Mouse (Mus musculus): ENCODE measurements around the gene Ifnlr1. TPM values are rescaled to one million over a fixed set of nuclear protein-coding genes. Genes with fewer than 3 reads are reported as not detected.

Ifnlr1 gene
- total and polyA plus RNA-seq, 3 experiments, result 0.04 TPM; not detected in 2

GRCm38 (mm10) chr4:135656094-135656589, 29.9 kb upstream of the Ifnlr1 start:
- H3K4me1 ChIP-seq (ENCODE audit: control insufficient read depth in 1 of 2, insufficient read depth in 2 of 2), result peaks cover 0 to 2% of the 10 kb centered on the region in 2 experiments; a peak in 2 of 4 replicates
- no peak overlapping the region for H3K9ac ChIP-seq (ENCODE audit: insufficient read depth, low read depth)
- dilution Hi-C loops (cut with MboI; ENCODE audit: extremely low pct_ligation_motif_present, extremely low pct_unique_long_range_greater_than_20kb, low sequenced_read_pairs), result no loop called here

DNA sequence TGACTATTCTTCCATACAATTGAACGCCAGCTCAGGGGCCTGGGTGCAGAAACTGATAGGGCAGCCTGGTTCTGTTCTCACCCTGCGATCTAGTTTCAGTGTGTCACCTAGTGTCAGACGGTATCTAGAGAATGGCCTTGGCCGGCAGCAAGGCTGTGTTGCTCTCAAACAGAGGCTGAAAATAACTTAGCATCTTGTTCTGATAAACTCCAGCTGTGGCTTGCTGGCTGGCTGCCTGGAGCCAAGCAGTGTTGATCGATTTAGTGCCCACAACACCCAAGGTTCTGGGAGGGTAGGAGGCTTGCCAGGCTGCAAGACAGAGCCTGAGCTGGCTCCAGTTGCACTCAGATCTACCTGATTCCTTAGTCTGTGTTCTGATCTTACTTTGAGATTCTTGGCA, 27.6 kb upstream of the Ifnlr1 start:
- Histone ChIP-seq H3K79me2 (replicated peaks; ENCODE audit: control insufficient read depth, extremely low read depth, insufficient read depth, poor library complexity, severe bottlenecking) (no peaks in the 10 kb centered on the region), H3K9me3 (replicated peaks; ENCODE audit: low read length) (peaks cover 2% of the 10 kb centered on the region), H3K36me3 (replicated peaks in 1 of 2; ENCODE audit: control insufficient read depth in 1 of 2, insufficient read depth in 1 of 2, low read length in 1 of 2) (no peaks in the 10 kb centered on the region), H3K9ac (ENCODE audit: insufficient read depth, low read depth) (no peak overlapping the region), H3K27me3 (replicated peaks) (peaks cover 9% of the 10 kb centered on the region), H3K4me1 (ENCODE audit: control insufficient read depth in 1 of 2, insufficient read depth in 2 of 2) (peaks cover 0 to 11% of the 10 kb centered on the region in 2 experiments; a peak in 2 of 4 replicates), H3K4me3 (replicated peaks in 1 of 3; ENCODE audit: low read depth in 2 of 3, low read length in 2 of 3, poor library complexity in 1 of 3) (no peak overlapping the region), H3K4me2 (ENCODE audit: insufficient read depth, low read depth, poor library complexity, severe bottlenecking) (no peak overlapping the region), H3K27ac (ENCODE audit: insufficient read depth, low read depth) (no peak overlapping the region)
- TF ChIP-seq MXI1 (IDR thresholded peaks at IDR 0.05; ENCODE audit: low read depth, low read length), result no peak
- in situ Hi-C loops (cut with MboI; ENCODE audit: low pct_ligation_motif_present, low pct_unique_long_range_greater_than_20kb, low sequenced_read_pairs), result no loop called here
- dilution Hi-C loops (cut with MboI; ENCODE audit: extremely low pct_ligation_motif_present, extremely low pct_unique_long_range_greater_than_20kb, low sequenced_read_pairs), result no loop called here
- DNase-seq (ENCODE audit: extremely low read depth), result no peak

More at GRCm38 (mm10) chr4:135656094-135656589, 29.9 kb upstream of the Ifnlr1 start:
- no peaks in the 10 kb centered on the region for H3K36me3 ChIP-seq (replicated peaks in 1 of 2; ENCODE audit: control insufficient read depth in 1 of 2, insufficient read depth in 1 of 2, low read length in 1 of 2)
- H3K79me2 ChIP-seq (replicated peaks; ENCODE audit: control insufficient read depth, extremely low read depth, insufficient read depth, poor library complexity, severe bottlenecking), result no peaks in the 10 kb centered on the region
- in situ Hi-C loops (cut with MboI; ENCODE audit: low pct_ligation_motif_present, low pct_unique_long_range_greater_than_20kb, low sequenced_read_pairs), result no loop called here
- no peak overlapping the region for H3K4me2 ChIP-seq (ENCODE audit: insufficient read depth, low read depth, poor library complexity, severe bottlenecking)
- no peak overlapping the region for H3K27ac ChIP-seq (ENCODE audit: insufficient read depth, low read depth)
- no peak for DNase-seq (ENCODE audit: extremely low read depth)
- no peak overlapping the region for H3K4me3 ChIP-seq (replicated peaks in 1 of 3; ENCODE audit: low read depth in 2 of 3, low read length in 2 of 3, poor library complexity in 1 of 3)
- peaks cover 11% of the 10 kb centered on the region for H3K27me3 ChIP-seq (replicated peaks)
- H3K9me3 ChIP-seq (replicated peaks; ENCODE audit: low read length), result peaks cover under 1% of the 10 kb centered on the region
- TF ChIP-seq KAT2A (IDR thresholded peaks at IDR 0.05; ENCODE audit: insufficient replicate concordance, low read length) (no peak), TBP (conservative IDR thresholded peaks at IDR 0.05; ENCODE audit: low read depth, low read length) (no peak), ZC3H11A (IDR thresholded peaks at IDR 0.05; ENCODE audit: low read depth, low read length) (no peak), CHD2 (IDR thresholded peaks at IDR 0.05; ENCODE audit: low read length) (no peak), EP300 (IDR thresholded peaks at IDR 0.05; ENCODE audit: low read length) (no peak), UBTF (IDR thresholded peaks at IDR 0.05; ENCODE audit: low read depth, low read length) (no peak), USF2 (conservative IDR thresholded peaks at IDR 0.05; ENCODE audit: low read depth, low read length) (no peak), MAX (IDR thresholded peaks at IDR 0.05; ENCODE audit: low read length) (no peak), E2F4 (IDR thresholded peaks at IDR 0.05; ENCODE audit: insufficient replicate concordance, low read depth, low read length) (no peak), JUN (IDR thresholded peaks at IDR 0.05; ENCODE audit: insufficient read depth, low read depth, low read length) (no peak), GABPA (IDR thresholded peaks at IDR 0.05; ENCODE audit: insufficient replicate concordance, low read depth, low read length) (no peak)

- H3K27ac ChIP-seq (ENCODE audit: insufficient read depth, low read depth), result no peak overlapping the region
- dilution Hi-C loops (cut with MboI; ENCODE audit: extremely low pct_ligation_motif_present, extremely low pct_unique_long_range_greater_than_20kb, low sequenced_read_pairs), result no loop called here
- H3K36me3 ChIP-seq (replicated peaks in 1 of 2; ENCODE audit: control insufficient read depth in 1 of 2, insufficient read depth in 1 of 2, low read length in 1 of 2), result no peaks in the 10 kb centered on the region
- H3K9ac ChIP-seq (ENCODE audit: insufficient read depth, low read depth), result no peak overlapping the region
- peaks cover 9% of the 10 kb centered on the region for H3K27me3 ChIP-seq (replicated peaks)
- peaks cover 0 to 11% of the 10 kb centered on the region in 2 experiments; a peak in 2 of 4 replicates for H3K4me1 ChIP-seq (ENCODE audit: control insufficient read depth in 1 of 2, insufficient read depth in 2 of 2)
- H3K9me3 ChIP-seq (replicated peaks; ENCODE audit: low read length), result peaks cover 2% of the 10 kb centered on the region
- DNase-seq (ENCODE audit: extremely low read depth), result no peak
- no peak overlapping the region for H3K4me2 ChIP-seq (ENCODE audit: insufficient read depth, low read depth, poor library complexity, severe bottlenecking)
- in situ Hi-C loops (cut with MboI; ENCODE audit: low pct_ligation_motif_present, low pct_unique_long_range_greater_than_20kb, low sequenced_read_pairs), result no loop called here
- H3K79me2 ChIP-seq (replicated peaks; ENCODE audit: control insufficient read depth, extremely low read depth, insufficient read depth, poor library complexity, severe bottlenecking), result no peaks in the 10 kb centered on the region
- TF ChIP-seq ZMIZ1 (IDR thresholded peaks at IDR 0.05; ENCODE audit: low read depth, low read length), result no peak
- no peak overlapping the region for H3K4me3 ChIP-seq (replicated peaks in 1 of 3; ENCODE audit: low read depth in 2 of 3, low read length in 2 of 3, poor library complexity in 1 of 3)
These were observed 27.2 kb upstream of the Ifnlr1 start for GRCm38 (mm10) chr4:135658899-135659298.

All from CH12.LX (cell line).